Mouse (Mus musculus): ENCODE data around the gene Adamts6.

The Adamts6 gene

GRCm38 (mm10) chr13:104517638-104518311, 230.1 kb downstream of the Adamts6 start:
- no peak for DNase-seq

GRCm38 (mm10) chr13:104518312-104519005, 230.8 kb downstream of the Adamts6 start:
- no peak for DNase-seq

- DNase-seq, result no peak
Measured at GRCm38 (mm10) chr13:104519006-104519695, 231.5 kb downstream of the Adamts6 start.

DNA sequence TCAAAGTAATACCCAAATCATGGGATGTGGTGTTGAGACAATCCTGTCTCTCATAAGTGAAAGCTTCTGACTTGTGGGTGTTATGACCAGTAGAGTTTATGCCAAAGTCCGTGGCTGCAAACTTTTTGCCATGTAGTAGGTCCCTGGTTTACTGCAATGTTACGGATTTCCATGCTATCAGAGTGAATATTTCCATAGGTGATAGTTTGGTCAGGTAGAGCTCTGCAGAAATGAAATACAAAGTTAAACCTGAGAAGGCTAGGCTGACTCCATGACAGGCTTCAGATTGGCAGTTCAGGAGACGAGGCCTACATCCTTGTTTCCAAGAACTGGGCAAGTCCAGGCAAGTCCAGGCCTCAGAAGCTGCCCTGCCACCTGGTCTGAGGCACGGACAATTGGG, 232.3 kb downstream of the Adamts6 start:
- DNase-seq, result no peak

DNA sequence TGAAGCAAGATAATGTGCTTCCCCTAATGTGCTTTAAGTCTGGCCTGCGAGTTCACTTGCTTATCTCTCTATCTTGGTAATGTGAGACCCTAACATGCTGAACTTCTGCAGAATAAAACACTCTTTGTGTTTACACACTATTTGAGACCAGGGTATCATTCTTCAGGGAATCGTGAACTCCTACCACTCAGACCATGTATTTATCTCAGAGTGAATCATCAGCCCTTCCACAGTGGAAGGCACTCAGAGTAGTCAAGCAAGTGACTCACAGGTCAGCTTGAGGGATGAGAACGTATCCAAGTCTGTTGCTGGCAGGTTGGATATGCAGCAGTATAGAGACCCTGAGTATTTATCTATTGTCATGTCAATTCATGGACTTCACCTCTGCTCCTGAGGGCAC, 232.8 kb downstream of the Adamts6 start:
- no peak for DNase-seq

DNA sequence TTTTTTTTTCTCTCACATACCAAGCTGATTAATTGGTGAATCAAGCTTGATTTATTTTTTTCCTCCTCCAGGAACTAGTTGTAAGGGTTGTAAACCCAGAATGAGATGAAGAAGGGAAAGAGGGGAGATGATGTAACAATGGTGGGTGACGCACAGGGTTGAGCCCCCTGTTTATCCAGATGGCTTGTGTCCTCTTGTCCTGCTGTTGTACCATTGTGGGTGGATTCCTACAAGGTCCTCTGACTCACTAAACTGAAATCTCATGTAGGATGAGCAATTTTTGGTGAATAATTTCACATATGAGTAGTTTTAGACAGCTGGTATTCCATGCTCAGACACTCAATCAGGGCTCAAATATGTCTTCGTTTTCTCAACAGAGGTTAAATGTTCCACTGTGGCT, 233.9 kb downstream of the Adamts6 start:
- DNase-seq, result no peak

GRCm38 (mm10) chr13:104525656-104526055, 238.0 kb downstream of the Adamts6 start:
- no peak for DNase-seq

DNA sequence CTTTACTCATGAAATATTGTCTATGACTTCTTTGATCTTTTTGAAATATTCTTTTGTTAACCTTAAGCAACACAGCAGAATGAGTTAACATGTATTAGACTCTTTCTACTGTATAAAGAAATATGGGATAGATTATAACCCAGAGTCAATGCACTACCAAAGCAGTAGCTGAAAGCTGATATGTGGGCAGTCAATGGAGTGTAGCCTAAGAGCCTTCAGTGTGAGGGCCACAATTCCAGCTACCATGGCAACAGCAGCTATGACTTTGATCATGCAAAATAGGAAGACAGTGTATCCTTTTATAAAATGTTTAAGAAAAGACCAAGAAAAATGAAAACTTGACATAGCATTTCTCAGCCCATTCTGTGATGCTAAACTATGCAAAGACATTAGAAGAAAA, 241.6 kb downstream of the Adamts6 start:
- DNase-seq, result no peak

DNA sequence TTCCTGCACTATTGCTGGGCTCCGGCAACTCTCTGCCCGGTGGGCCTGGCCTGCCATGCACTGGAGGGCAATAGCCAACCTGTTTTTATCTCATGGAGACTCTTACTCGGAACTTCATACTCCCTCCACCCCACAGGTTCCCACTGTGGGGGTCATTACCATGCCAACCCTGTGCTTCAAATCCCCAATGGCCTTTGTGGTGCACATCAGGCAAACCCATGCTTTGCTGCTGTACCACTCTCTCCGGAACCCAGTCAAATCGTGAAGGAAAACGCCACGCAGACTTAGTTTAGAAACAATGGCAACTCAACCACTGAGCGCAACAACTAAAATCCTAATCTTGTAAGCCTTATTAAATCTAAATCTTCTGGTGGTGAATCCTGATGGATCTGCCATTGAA, 244.2 kb downstream of the Adamts6 start:
- DNase-seq, result no peak

- DNase-seq, result no peak
Measured at GRCm38 (mm10) chr13:104532723-104533122, 245.1 kb downstream of the Adamts6 start.

- no peak for DNase-seq
Measured at GRCm38 (mm10) chr13:104533806-104534495, 246.3 kb downstream of the Adamts6 start.

DNA sequence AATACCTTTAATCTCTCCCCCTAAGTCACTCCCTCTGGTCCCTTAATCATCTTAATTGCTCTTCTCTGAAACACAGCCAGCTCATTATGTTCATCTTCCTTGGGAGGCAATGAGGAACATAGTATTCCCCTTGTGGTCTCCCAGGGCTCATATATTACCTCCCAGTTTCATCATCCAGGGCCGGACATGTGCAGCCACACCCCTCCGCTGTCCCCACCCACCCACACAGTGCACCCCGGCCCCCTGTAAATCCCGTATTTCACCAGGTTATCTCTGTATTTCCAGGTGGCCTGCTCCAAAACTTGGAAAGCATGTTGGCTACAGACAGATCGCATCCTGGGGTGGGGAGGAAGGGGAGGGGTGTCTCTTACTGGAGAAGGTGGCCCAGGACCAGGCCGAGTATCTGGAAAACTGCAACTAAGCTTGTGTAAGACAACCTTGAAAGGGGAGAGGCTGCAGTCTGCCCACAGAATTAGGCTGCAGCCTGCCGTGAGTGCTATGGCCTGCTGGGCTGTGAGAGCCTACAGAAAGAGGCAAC, 253.3 kb downstream of the Adamts6 start:
- DNase-seq, result no peak

DNA sequence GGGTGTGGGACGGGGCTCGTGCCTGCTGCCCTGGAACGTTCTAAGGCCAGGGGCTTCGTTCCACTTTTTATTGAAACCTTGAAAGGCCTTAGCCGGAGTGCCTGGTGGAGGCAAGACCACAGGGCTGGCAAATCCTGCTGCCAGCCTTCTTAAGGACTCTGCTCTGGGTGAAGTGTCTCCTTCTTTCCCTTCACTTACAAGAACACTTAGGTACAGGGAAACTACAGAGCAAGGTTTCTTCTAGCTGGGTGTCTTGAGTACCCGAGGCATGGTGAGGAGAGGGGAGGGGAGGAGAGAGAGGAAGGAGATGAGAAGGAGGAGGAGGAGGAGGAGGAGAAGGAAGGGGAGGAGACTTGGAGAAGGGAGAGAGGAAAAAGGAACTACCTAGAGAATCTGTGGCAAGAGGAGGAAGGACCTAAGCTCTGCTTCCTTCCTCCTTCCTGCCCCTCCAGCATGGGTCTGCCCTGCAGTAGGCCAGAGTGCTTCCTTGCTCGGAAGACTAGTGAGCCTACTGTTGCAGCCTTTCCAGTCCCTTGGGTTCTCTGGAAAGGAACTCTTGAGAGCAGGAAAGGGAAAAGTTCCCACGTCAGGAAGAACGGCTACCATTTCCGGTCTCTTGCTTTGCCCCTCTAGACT, 254.6 kb downstream of the Adamts6 start:
- no peak for DNase-seq

GRCm38 (mm10) chr13:104542759-104543141, 255.1 kb downstream of the Adamts6 start:
- no peak for DNase-seq
